Mouse (Mus musculus) heart, adult 8-10 months (tissue): ENCODE measurements around the gene Psen1. TPM values are rescaled to one million over a fixed set of nuclear protein-coding genes. Genes with fewer than 3 reads are reported as not detected.

Experiments used
- DNase-seq: peaks from one replicate; pipeline ENCODE4 v3.0.0; 2022; ENCODE audit warnings: low spot score
- total RNA-seq, 4 experiments: library from RNA; stranded (reverse); gene quantifications; 2 replicates each; pipeline ENCODE4 v1.2.4; 2022

Psen1 gene
- 10 to 100 TPM; 30.1 to 40.0 (median 34.9) TPM for total RNA-seq

- DNase-seq, result peak; percentile 93
These were observed at the start of gene Psen1 for GRCm38 (mm10) chr12:83687934-83688315. TSS of gene Psen1 (plus strand) at chr12:83688152.

- DNase-seq, result no peak
These were observed 46.7 kb upstream of the Psen1 start for GRCm38 (mm10) chr12:83641233-83641632.

GRCm38 (mm10) chr12:83643116-83643515, 44.8 kb upstream of the Psen1 start:
- no peak for DNase-seq

GRCm38 (mm10) chr12:83650346-83650745, 37.6 kb upstream of the Psen1 start:
- no peak for DNase-seq

GRCm38 (mm10) chr12:83651414-83651813, 36.5 kb upstream of the Psen1 start:
- no peak for DNase-seq

GRCm38 (mm10) chr12:83685466-83685865, 2.5 kb upstream of the Psen1 start:
- DNase-seq, result no peak

GRCm38 (mm10) chr12:83686575-83687350, 1.2 kb upstream of the Psen1 start:
- no peak for DNase-seq

GRCm38 (mm10) chr12:83688316-83689086, 549 bp downstream of the Psen1 start:
- DNase-seq, result peak; percentile 16

GRCm38 (mm10) chr12:83689087-83689432, 1.1 kb downstream of the Psen1 start:
- DNase-seq, result no peak

- no peak for DNase-seq
These were observed 6.1 kb downstream of the Psen1 start for GRCm38 (mm10) chr12:83694011-83694410.

- no peak for DNase-seq
These were observed 6.7 kb downstream of the Psen1 start for GRCm38 (mm10) chr12:83694669-83695068.

GRCm38 (mm10) chr12:83698637-83699036, 10.7 kb downstream of the Psen1 start:
- no peak for DNase-seq

- DNase-seq, result no peak
These were observed 13.7 kb downstream of the Psen1 start for GRCm38 (mm10) chr12:83701608-83702007.

- no peak for DNase-seq
These were observed 14.8 kb downstream of the Psen1 start for GRCm38 (mm10) chr12:83702796-83703195.

GRCm38 (mm10) chr12:83706951-83707350, 19.0 kb downstream of the Psen1 start:
- DNase-seq, result no peak

GRCm38 (mm10) chr12:83708160-83709092, 20.5 kb downstream of the Psen1 start:
- DNase-seq, result no peak

GRCm38 (mm10) chr12:83709934-83710333, 22.0 kb downstream of the Psen1 start:
- DNase-seq, result no peak

- peak; percentile 76 for DNase-seq
These were observed 25.8 kb downstream of the Psen1 start for GRCm38 (mm10) chr12:83713749-83714148.

GRCm38 (mm10) chr12:83716416-83717184, 28.6 kb downstream of the Psen1 start:
- DNase-seq, result peak; percentile 19

- no peak for DNase-seq
These were observed 31.5 kb downstream of the Psen1 start for GRCm38 (mm10) chr12:83719431-83719830.

GRCm38 (mm10) chr12:83721281-83721680, 33.3 kb downstream of the Psen1 start:
- no peak for DNase-seq
